Mouse (Mus musculus) midbrain, embryonic 12.5 days (tissue): ENCODE results near the gene Rab40c. TPM values are rescaled to one million over a fixed set of nuclear protein-coding genes. Genes with fewer than 3 reads are reported as not detected.

ENCODE experiments used
- ATAC-seq: fragments of 200-750 bp; cut with Nextera tagmentation; 2 replicates; pipeline ENCODE4 v1.8.0; 2017; ENCODE audit warnings: low read depth, moderate TSS enrichment, moderate library complexity; ENCODE audit not compliant: low FRiP score
- H3K27ac ChIP-seq: fragments of 300-500 bp; sonication (generic); replicated peaks from 2 replicates; pipeline ENCODE4 v1.5.1; 2016; ENCODE audit warnings: mild to moderate bottlenecking
- H3K27me3 ChIP-seq: fragments of 300-500 bp; sonication (generic); 2 replicates; pipeline ENCODE4 v1.6.1; 2016; ENCODE audit warnings: mild to moderate bottlenecking
- H3K36me3 ChIP-seq: fragments of 300-500 bp; sonication (generic); 2 replicates; pipeline ENCODE4 v1.6.1; 2016
- H3K4me1 ChIP-seq: fragments of 300-500 bp; sonication (generic); 2 replicates; pipeline ENCODE4 v1.6.1; 2016
- H3K4me2 ChIP-seq: fragments of 300-500 bp; sonication (generic); replicated peaks from 2 replicates; pipeline ENCODE4 v1.6.1; 2016; ENCODE audit warnings: mild to moderate bottlenecking, moderate library complexity
- H3K4me3 ChIP-seq: fragments of 300-500 bp; sonication (generic); 2 replicates; pipeline ENCODE4 v1.5.1; 2016; ENCODE audit warnings: mild to moderate bottlenecking
- H3K9ac ChIP-seq: fragments of 300-500 bp; sonication (generic); replicated peaks from 2 replicates; pipeline ENCODE4 v1.6.1; 2016; ENCODE audit warnings: mild to moderate bottlenecking, moderate library complexity
- H3K9me3 ChIP-seq: fragments of 300-500 bp; sonication (generic); 2 replicates; pipeline ENCODE4 v1.6.1; 2016; ENCODE audit warnings: mild to moderate bottlenecking
- WGBS: fragments of 180-500 bp; shearing (Covaris S2); methylation state at CpG from one replicate; pipeline ENCODE4 v1.1.7; 2016; 5-methylcytosine and 5-hydroxymethylcytosine counted together
- polyA plus RNA-seq: library from polyadenylated mRNA; unstranded; fragments of >200 nt; fragmentation: Nextera tagmentation; extraction: Ambion mirVana; gene quantifications from 2 replicates; pipeline ENCODE4 v1.2.1, GENCODE M21; 2016

Rab40c gene
- polyA plus RNA-seq, 1 experiment from 2014 or later, result 38.8 TPM

DNA sequence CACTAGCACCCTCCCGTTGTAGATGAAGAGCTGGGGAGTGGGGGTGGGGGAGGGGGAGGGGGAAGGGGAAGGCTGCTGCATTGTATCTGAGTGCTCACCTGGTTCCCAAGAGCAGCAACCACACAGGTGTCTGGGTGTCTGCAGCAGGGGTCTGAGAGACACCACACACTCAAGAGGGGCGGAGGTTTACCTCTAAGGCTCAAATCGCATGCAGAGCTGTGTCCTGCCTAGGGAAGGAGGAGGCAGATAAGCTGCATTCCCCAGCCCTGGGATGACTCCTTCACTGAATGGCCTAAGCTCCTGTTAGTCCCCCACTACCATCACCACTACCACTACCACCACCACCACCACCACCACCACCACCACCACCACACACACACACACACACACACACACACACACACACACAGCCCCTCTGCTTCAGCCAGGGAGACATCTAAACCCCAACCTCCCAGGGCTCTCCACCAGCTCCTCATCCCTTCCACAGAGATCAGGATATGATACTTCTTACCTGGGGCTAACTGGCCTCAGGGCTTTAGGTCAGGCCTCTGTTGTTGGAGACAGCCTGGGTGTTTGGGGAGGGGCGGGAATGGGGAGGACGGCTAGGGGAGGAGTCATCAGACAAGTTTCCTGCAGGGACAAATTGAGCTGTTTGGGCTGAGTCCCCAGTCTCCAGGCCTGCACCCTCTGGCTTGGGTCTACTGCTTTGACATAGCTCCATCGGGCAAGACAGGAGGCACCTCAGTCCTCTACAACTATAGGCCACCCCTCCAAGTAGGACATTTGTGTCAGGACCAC is 25.0 kb upstream of the Rab40c start, which contains the start of the genes Pigq and Nhlrc4:
Gene Pigq (minus strand): TSS at position 571 of the 798 bp plus-strand sequence.
Gene Nhlrc4 (minus strand): TSS at position 596 of the 798 bp plus-strand sequence.
- 55% methylated on average over 6 of the region's 6 CpGs for WGBS
- H3K9me3 ChIP-seq, result no peaks in the 10 kb centered on the region
- ATAC-seq, result no peak
- H3K27ac ChIP-seq, result no peak within 1 kb of the TSS
- H3K27me3 ChIP-seq, result peaks cover 5% of the 10 kb centered on the region
- H3K4me3 ChIP-seq, result no peak within 1 kb of the TSS
- no peak within 1 kb of the TSS for H3K9ac ChIP-seq
- H3K36me3 ChIP-seq, result no peaks in the 10 kb centered on the region
- no peak within 1 kb of the TSS for H3K4me2 ChIP-seq
- peaks cover 8% of the 10 kb centered on the region for H3K4me1 ChIP-seq

DNA sequence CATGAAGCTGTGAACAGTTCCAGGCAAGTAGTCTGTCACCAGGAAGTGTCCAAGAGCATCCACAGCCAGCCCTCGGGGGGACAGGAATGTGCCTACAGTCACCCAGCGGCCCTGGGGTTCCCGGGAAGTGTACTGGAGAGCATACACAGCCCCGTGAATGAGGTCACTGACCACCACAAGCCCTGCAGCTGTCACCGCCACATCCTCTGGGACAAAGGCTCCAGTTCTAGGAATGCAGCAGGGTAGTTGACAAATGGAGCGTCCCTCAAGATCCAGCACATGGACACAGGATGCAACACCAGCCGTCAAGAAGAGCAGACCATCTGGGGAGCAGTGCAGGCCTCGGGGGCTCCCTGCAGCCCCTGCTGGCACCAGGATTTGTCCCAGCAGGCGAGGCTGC is 24.2 kb upstream of the Rab40c start:
- no peak for ATAC-seq
- H3K4me3 ChIP-seq, result no peak overlapping the region
- H3K27ac ChIP-seq, result no peak overlapping the region
- no peaks in the 10 kb centered on the region for H3K9me3 ChIP-seq
- H3K4me2 ChIP-seq, result no peak overlapping the region
- no peak overlapping the region for H3K9ac ChIP-seq
- peaks cover 4% of the 10 kb centered on the region; the same call in 1 of the 2 replicates for H3K27me3 ChIP-seq
- 79% methylated on average over 9 of the region's 9 CpGs for WGBS
- H3K36me3 ChIP-seq, result no peaks in the 10 kb centered on the region
- H3K4me1 ChIP-seq, result peaks cover 8% of the 10 kb centered on the region

DNA sequence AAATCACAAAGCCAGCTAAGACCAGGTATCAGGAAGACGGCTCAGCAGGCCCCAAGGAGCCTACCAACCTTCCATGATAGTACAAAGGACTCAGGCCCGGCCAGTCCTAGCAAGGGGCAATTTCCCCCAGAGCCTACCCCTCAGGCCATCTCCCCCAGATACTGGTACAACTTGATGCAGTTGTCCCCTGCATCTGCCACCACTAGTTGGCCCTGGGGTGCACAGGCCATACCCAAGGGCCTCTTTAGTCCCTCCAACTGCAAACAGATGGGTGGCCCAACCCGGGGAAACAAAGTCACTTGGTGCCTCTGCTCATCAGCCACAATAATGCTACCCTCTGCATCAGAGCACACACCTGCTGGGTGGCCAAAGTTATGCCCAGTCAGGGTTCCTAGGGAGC is 23.7 kb upstream of the Rab40c start:
- Histone ChIP-seq H3K9ac (no peak overlapping the region), H3K4me3 (no peak overlapping the region), H3K27ac (no peak overlapping the region), H3K27me3 (peaks cover 4% of the 10 kb centered on the region; the same call in 1 of the 2 replicates), H3K9me3 (no peaks in the 10 kb centered on the region), H3K4me2 (no peak overlapping the region), H3K4me1 (peaks cover 8% of the 10 kb centered on the region), H3K36me3 (no peaks in the 10 kb centered on the region)
- 83% methylated on average over 3 of the region's 3 CpGs for WGBS
- ATAC-seq, result no peak

DNA sequence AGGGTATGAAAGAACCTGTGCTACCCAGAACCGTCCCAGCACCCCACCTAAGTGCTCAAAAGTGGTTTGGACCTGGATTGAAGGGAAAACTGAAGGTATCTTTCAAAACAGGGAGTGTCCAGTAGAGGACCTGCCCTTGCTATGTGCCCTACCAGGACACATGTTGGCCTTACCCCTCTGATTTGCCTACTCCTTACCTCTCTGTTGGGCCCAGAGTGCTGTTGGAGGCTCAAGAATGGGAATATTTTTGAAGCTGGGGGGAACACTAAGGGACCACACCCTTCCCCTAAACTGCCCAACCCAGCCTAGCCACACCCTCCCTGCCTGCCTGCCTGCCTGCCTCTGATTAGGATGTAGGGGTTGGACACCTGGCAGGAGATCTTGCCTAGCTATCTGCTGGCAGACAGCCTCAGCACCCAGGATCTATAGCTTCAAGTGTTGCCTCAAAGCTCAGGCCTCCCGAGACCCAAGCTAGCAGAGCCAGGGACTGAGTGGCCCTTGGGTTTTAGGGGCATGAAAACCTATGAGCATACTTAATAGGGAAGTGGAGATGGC is 23.1 kb upstream of the Rab40c start:
- H3K4me3 ChIP-seq, result no peak overlapping the region
- no peak overlapping the region for H3K27ac ChIP-seq
- peaks cover 8% of the 10 kb centered on the region for H3K4me1 ChIP-seq
- WGBS, result 85% methylated on average over 2 of the region's 2 CpGs
- H3K27me3 ChIP-seq, result peaks cover 4% of the 10 kb centered on the region; the same call in 1 of the 2 replicates
- 0 out of 2 replicates have a peak overlapping the region, but pooled peaks have one; percentile 68 for H3K4me2 ChIP-seq
- no peaks in the 10 kb centered on the region for H3K9me3 ChIP-seq
- ATAC-seq, result no peak
- H3K9ac ChIP-seq, result 0 out of 2 replicates have a peak overlapping the region, but pooled peaks have one; percentile 89
- H3K36me3 ChIP-seq, result no peaks in the 10 kb centered on the region

DNA sequence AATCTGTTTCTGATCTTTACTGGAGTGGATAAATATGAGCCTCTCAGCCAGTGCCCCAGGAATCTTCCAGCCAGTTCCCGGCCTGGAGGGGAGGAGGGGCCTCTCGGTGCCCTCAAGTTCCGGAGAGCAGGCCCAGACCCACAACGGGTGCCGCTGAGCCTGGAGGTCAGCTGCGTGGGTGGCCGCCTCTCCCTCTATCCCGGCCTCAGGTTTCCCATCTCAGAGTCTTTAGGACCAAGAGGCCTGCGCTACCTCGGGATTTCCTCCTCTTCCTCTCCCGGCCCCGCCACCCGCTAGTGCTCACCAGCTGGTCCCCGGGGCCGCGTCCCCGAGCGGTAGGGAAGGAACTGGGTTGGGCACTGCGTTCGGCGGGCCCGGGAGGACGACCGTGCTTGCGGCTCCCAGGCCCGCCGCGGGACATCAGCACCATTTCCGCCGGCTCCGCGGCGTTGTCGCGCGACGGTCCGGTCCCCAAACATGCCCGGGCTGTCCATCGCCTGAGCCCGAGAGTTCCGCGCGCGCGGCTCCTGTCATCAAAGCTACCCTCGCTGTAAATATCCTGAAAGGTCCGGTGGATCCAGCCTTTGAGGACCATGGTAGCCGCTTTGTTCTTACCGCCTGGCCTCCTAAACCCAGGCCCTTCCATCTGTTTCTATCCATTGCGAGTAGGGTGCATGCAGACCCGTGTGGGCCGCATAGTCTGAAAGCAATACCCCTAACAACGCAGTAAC is 22.1 kb upstream of the Rab40c start:
- Histone ChIP-seq H3K9ac (peak overlapping the region; percentile 89), H3K9me3 (no peaks in the 10 kb centered on the region), H3K4me1 (peaks cover 8% of the 10 kb centered on the region), H3K27ac (peak overlapping the region; percentile 87), H3K27me3 (peaks cover 4% of the 10 kb centered on the region; the same call in 1 of the 2 replicates), H3K4me2 (peak overlapping the region; percentile 68), H3K36me3 (peaks cover 5% of the 10 kb centered on the region), H3K4me3 (peak overlapping the region; percentile 81)
- ATAC-seq, result peak; percentile 63
- 3% methylated on average over 54 of the region's 54 CpGs for WGBS

DNA sequence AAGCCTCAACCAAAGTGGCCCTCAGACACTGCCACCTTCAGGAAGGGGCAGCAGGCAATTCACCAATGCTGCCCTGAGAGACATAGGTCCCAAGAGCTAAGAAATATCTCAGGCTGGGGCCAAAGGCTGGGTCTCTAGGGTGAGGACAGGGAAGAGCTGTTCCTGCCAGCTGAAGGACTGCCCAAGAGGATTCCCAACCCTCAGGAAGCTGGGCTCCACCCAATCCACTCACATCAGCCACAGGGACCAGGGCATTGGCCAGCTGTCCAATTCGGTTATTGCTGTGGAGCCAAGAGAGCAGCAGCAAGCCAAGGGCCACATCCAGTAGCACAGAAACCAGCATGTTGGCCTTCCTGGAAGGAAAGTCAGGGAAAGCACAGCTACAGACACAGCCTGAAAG is 15.0 kb upstream of the Rab40c start:
- Histone ChIP-seq H3K36me3 (peaks cover 72% of the 10 kb centered on the region), H3K4me2 (no peak overlapping the region)
- 89% methylated on average over 1 of the region's 1 CpGs for WGBS

DNA sequence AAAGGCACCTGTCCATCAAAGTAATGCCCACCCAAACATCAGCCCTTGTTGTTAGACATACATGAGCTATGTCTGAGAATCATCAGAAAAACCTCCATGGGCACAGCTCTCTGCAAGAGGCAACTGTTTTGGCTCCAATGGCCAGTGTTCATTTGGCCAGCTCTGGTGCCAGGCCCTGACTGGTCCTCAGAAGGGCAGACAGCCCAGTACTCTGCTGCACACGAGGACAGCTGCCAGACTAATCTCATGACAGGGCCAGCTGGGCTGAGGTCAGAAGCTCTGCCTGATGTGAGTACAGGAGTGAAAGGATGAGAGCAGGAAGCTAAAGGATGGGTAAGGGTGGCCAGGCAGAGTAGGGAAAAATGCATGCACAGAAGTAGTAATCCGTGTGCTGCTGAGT is 5.8 kb upstream of the Rab40c start:
- H3K9ac ChIP-seq, result no peak overlapping the region
- no peak overlapping the region for H3K4me3 ChIP-seq
- H3K4me1 ChIP-seq, result peaks cover 7% of the 10 kb centered on the region
- H3K36me3 ChIP-seq, result peaks cover 41% of the 10 kb centered on the region
- no peak for ATAC-seq
- H3K27me3 ChIP-seq, result no peaks in the 10 kb centered on the region
- 79% methylated on average over 2 of the region's 2 CpGs for WGBS
- H3K27ac ChIP-seq, result no peak overlapping the region
- H3K4me2 ChIP-seq, result no peak overlapping the region
- no peaks in the 10 kb centered on the region for H3K9me3 ChIP-seq

More for the DNA sequence above, 15.0 kb upstream of the Rab40c start:
- Histone ChIP-seq H3K27ac (no peak overlapping the region), H3K27me3 (no peaks in the 10 kb centered on the region), H3K9me3 (no peaks in the 10 kb centered on the region), H3K9ac (no peak overlapping the region), H3K4me3 (no peak overlapping the region), H3K4me1 (no peaks in the 10 kb centered on the region)
- ATAC-seq, result no peak

DNA sequence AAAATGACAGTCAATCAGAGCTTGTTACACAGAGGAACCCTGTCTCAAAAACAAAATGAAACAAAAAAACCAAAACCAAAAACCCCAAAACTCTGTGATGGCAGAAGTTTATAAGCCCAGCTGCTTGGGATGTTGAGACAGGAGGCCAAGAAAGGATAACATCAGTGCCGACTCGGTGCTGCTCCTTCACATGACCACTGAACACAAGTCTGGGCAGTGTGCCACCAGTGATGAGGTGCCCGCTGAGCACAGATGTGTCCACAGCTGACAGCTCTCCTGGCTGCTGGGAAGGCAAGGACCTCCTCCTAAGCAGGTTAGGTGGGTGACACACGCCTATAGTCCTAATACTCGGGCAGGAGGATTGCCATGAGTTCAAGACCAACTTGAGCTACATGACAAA is 2.6 kb upstream of the Rab40c start:
- Histone ChIP-seq H3K4me1 (peaks cover 26% of the 10 kb centered on the region), H3K27ac (no peak overlapping the region), H3K27me3 (no peaks in the 10 kb centered on the region), H3K36me3 (peaks cover 16% of the 10 kb centered on the region), H3K4me2 (no peak overlapping the region), H3K9ac (no peak overlapping the region), H3K9me3 (no peaks in the 10 kb centered on the region), H3K4me3 (no peak overlapping the region)
- no peak for ATAC-seq
- 84% methylated on average over 5 of the region's 5 CpGs for WGBS

DNA sequence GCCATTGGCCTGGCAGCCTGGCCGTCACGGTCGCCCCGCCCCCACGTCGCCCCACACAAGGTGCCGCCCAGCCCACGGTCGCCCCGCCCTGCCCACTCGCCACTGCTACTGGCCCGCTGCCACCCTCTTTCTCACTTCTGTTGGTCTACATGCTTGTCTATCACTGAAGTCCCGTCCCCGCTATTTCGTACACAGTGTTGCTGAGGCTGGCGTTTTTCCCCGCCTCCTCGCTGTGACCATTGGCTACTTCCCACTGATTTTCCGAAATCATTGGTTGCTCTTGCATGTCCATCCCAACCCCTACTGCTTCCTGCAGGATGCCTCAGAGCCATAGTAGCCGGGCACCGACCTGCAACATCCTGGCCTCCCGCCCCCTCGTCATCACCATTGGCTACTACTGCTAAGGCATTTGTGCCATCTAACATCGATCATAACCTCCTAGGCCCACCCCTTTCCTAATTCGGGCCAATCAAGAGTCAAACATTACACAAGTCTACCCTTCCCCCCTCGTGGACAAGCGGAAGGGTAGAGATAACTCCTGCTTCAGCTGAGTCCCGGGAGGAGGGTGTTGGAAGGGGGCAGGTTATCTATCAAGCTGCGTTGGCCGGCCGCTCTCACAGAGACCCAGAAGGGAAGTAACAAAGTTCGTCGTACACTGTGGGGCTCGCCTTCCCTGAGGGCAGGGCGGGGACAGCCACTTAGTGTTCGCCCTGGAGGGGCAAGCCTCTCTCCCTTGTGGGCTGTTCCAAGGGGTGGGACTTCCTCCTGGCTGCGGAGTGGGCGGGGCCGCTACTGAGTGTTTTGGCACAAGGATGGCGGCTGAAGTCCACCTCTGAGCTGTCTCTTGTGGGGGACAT is 487 bp upstream of the Rab40c start:
- Histone ChIP-seq H3K36me3 (peaks cover 9% of the 10 kb centered on the region), H3K9ac (peak overlapping the region; percentile 72), H3K27ac (peak overlapping the region; percentile 93), H3K27me3 (no peaks in the 10 kb centered on the region), H3K4me2 (peak overlapping the region; percentile 78), H3K4me3 (peak overlapping the region; percentile 97), H3K4me1 (peaks cover 32% of the 10 kb centered on the region), H3K9me3 (no peaks in the 10 kb centered on the region)
- WGBS, result under 1% methylated on average over 38 of the region's 40 CpGs
- peak; percentile 98 for ATAC-seq

DNA sequence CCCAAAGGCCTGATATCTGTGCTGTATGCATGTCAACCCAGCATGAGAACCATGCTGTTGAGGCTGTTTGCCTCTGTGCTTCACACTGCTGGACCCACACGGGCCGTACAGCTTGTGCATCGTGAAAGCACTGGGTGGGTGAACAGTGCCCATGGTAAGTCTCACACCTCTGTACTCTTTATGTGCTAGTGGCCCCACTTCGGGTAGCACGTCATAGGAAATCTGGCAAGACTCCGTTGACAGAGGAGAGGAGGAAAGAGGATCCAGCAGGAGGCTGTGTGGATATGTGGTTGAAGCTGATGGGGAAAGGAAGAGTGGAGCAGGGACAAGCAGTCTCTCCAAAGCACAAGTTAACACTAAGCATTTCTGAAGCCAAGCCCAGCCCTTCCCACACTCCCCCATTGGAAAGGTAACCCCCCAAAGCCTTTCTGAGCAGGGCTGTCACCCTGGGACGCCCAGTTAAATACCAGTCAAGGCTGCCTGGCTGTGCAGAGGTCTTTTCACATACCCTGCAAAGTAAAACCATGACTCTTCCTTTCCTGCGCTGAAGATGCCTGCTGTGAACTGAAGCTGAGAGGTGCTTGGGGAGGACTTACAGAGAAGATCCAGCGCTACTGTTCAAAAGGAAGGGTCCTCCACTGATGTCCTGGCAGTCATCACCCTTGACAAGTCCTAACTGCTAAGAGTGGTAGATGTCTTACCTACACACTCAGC is 1.3 kb downstream of the Rab40c start:
- ATAC-seq, result no peak
- no peaks in the 10 kb centered on the region for H3K27me3 ChIP-seq
- WGBS, result 83% methylated on average over 9 of the region's 9 CpGs

More for the DNA sequence above, 1.3 kb downstream of the Rab40c start:
- no peak overlapping the region for H3K27ac ChIP-seq
- peak overlapping the region; percentile 88 for H3K9ac ChIP-seq
- H3K4me1 ChIP-seq, result peaks cover 32% of the 10 kb centered on the region
- peak overlapping the region; percentile 97 for H3K4me3 ChIP-seq
- H3K36me3 ChIP-seq, result peaks cover 9% of the 10 kb centered on the region
- no peaks in the 10 kb centered on the region for H3K9me3 ChIP-seq
- peak overlapping the region; percentile 92 for H3K4me2 ChIP-seq
